Mouse (Mus musculus) thymus, postnatal 25 days (tissue): ENCODE measurements around the gene Smarcd2.

ENCODE experiments used
- DNase-seq: peaks from one replicate; pipeline ENCODE4 v3.0.0; 2022

Smarcd2 gene

DNA sequence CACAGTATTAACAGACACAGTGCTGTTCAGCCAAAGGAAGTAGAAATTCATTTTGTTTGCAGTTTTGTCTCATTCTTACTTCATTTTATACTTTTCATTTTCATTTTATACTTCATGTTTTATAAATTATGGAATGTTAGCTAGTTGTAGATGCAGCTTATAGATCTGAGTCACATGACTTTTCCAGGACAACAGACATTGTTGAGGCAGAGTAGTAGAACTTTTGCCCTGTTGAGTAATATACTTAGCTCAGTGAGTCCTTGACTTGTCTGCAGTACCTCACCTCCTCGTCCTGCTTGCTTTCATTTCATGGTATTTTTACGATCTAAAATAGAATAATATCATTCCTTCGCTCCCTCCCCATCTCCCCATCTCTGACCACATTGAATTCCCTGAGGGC lies 52.2 kb downstream of the Smarcd2 start:
- no peak for DNase-seq

DNA sequence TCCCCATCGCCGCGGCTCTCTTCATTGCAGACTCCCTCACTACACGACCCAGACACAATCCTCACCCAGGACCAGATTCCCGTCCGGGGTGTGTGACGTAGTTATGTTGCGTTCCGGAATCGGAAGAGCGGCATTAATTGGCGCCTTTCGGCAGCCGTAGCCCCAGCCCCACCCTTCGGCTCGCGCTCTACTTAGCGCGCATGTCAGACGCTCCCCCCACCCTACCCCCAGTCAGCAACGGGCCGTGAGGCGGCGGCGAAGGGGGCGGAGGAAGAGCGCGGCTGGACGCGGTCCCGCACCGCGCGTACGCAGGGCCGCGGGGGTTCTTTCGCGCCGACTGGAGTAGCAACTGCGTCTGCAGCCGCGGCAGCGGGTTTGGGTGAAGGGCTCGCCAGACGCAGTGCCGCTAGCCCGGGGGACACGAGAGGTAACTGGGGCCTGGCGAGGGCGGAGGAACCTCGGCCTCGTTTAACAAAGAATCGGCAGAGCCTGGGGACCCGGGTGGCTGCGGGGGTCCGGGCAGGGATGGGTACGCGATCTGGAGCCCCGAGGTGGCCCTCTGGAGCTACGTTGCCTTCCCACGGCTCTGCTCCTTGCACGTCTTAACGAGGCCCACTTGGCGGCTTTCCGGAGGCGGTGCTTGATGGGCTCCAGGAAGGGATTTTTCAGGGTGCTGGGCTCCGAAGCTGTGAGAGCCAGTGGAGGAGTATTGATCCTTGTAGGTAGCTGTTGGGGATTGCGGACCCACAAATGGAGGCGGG lies 55.9 kb downstream of the Smarcd2 start, which contains the start of gene Ddx42:
TSS of gene Ddx42 (plus strand) at position 197 of the 761 bp plus-strand sequence.
- DNase-seq = peak; percentile 88

DNA sequence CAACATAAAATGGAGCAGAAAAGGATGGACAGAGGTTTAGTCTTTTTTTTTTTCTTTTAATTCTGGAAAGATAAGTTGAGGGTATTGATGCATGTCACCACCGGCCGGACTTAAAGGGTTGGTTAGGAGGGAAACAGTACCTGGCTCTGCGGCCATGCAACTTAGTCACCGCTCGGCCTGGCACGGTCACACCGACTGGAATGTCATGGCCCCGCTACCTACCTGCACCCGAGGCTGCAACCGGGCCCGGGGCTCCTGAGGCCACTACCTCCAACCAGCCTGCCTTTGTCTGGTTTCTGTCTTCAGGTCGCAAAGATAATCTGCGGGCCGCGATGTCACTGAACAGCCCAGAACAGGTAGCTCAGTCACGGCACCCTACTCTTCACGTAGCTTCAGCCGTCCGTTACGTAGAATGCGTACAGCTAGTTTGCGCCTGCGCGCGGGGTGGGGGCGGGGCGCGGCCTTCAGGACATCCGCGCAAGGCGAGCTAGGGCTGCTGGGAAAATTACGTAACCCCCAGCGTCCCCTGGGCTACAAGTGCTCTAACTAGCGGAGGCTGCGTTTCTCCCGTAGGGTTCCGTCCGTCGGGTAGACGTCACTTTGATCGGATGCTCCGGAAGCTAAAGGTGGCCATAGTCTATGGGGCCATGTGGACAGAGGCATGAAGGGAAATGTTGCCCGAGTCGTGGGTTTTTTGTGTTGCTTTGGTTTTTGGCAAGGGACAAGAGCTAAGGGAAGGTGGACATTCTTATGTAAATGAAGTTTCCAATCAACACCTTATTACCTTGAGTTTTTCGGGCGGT lies 56.6 kb downstream of the Smarcd2 start, which contains the start of gene Ccdc47:
TSS of gene Ccdc47 (minus strand) at position 418 of the 803 bp plus-strand sequence.
- peak; percentile 90 for DNase-seq

DNA sequence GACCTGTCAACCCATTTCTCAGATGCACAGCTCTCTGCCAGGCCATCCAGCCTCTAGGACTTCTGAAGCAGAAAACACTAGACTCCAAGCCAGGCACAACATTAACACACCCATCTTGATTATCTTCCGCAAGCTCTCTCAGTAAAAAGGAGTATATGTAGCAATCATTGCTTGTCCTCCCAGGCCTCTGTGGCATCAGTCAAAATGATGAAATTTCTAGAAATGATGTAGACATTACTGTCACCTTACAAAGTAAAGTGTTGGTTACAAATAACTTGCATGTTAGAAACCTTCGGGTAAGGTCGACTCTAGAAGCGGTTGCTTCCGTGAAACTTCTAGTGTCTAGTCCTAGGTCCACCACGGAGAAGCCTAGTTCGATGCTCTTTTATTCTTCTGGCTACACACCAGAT lies 57.3 kb downstream of the Smarcd2 start:
- DNase-seq = no peak

DNA sequence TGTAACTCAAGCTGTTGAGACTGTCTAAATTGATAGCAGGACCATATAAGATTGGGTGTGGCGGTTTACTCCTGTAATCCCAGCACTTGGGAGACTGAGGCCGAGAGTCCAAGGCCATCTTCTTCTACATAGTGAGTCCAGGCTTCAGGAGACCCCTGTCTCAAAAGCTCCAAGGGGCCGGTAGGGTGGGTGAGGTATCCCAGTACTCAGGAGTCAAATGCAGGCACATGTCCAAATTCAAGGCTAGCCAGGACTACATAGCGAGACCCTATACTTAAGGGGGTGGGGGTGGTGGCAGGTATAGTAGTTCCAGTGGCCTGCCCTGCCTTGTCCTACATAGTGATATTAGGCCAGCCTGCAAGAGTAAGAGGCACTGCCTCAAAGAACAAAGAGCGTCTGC lies 57.9 kb downstream of the Smarcd2 start:
- DNase-seq = no peak
